Mouse (Mus musculus) brain, embryonic 14.5 days (tissue): ENCODE measurements around the gene Wdr70.

Source experiments
- CTCF ChIP-seq: fragments of 200-500 bp; IDR thresholded peaks from 2 replicates; pipeline ENCODE4 v1.5.1; 2012; ENCODE audit warnings: inconsistent platforms, mild to moderate bottlenecking, moderate library complexity, borderline replicate concordance; ENCODE audit not compliant: insufficient read depth, insufficient read length; ENCODE audit errors: extremely low read depth
- POLR2A ChIP-seq: fragments of 200-500 bp; IDR thresholded peaks from 2 replicates; pipeline ENCODE4 v1.6.1; 2012; ENCODE audit warnings: mild to moderate bottlenecking, inconsistent platforms, borderline replicate concordance; ENCODE audit not compliant: poor library complexity, insufficient read depth, insufficient read length, severe bottlenecking; ENCODE audit errors: extremely low read depth

GRCm38 (mm10) chr15:7857418-7857817, 241.6 kb downstream of the Wdr70 start:
- TF ChIP-seq CTCF (no peak), POLR2A (no peak)
